Mouse (Mus musculus) ES-E14 (cell line): Measurements from ENCODE around the gene Ermp1.

Source experiments
- CHD2 ChIP-seq: IDR thresholded peaks from 2 replicates; pipeline ENCODE4 v1.6.1; 2014; ENCODE audit warnings: mild to moderate bottlenecking, low read depth, low read length, inconsistent platforms
- HCFC1 ChIP-seq: IDR thresholded peaks from 2 replicates; pipeline ENCODE4 v1.6.1; 2012; ENCODE audit warnings: low read length, inconsistent platforms, borderline replicate concordance; ENCODE audit not compliant: insufficient read depth
- ZC3H11A ChIP-seq: IDR thresholded peaks from 2 replicates; pipeline ENCODE4 v1.6.1; 2012; ENCODE audit warnings: low read depth, mild to moderate bottlenecking, inconsistent platforms, low read length, borderline replicate concordance
- ZNF384 ChIP-seq: IDR thresholded peaks from 2 replicates; pipeline ENCODE4 v1.6.1; 2012; ENCODE audit warnings: low read depth, low read length, inconsistent platforms

GRCm38 (mm10) chr19:29664934-29665333, 16.7 kb upstream of the Ermp1 start:
- no peak for TF ChIP-seq ZNF384
- TF ChIP-seq ZC3H11A: no peak
- no peak for TF ChIP-seq CHD2
- no peak for TF ChIP-seq HCFC1
